Mouse (Mus musculus): ENCODE measurements around the gene Lrp6.

DNA sequence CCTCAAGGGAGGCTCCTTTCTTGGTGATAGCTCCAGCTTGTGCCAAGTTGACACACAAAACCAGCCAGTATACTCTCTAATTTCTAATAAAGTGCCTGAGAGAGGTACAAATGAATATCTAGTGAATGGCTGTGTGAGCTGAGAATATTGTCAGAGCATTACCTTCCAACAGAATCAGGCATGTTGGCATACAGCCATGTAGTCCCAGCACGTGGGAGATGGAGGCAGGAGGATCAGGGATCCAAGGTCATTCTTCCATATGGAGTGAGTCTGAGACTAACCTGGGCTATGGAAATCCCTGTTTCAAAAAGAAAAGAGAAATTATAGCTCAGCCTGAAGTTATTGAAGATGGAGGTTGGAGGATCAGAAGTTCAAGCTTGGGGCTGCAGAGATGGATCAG is 32.5 kb upstream of the Lrp6 start:
- no peak for TF ChIP-seq E2F4 (IDR thresholded peaks at IDR 0.05; ENCODE audit: insufficient read depth)
- no peak for TF ChIP-seq POLR2A (IDR thresholded peaks at IDR 0.05; ENCODE audit: insufficient read length, low read depth)
- no peak for TF ChIP-seq MYOG (IDR thresholded peaks at IDR 0.05; ENCODE audit: control insufficient read depth in 1 of 3, insufficient read depth in 1 of 3, insufficient read length in 2 of 3, low read depth in 2 of 3)
- TF ChIP-seq POLR2AphosphoS2 (IDR thresholded peaks at IDR 0.05; ENCODE audit: insufficient read length, low read depth), result no peak
- no peak for TF ChIP-seq USF1 (IDR thresholded peaks at IDR 0.05; ENCODE audit: low read depth)
- no peak for TF ChIP-seq MAX (IDR thresholded peaks at IDR 0.05; ENCODE audit: low read depth)
- TF ChIP-seq SRF (IDR thresholded peaks at IDR 0.05; ENCODE audit: control insufficient read depth, insufficient read length, low read depth), result no peak
- TF ChIP-seq MYOD1 (IDR thresholded peaks at IDR 0.05; ENCODE audit: control insufficient read depth in 1 of 3, insufficient read length in 2 of 3, low read depth in 2 of 3), result no peak

All from myocyte (in vitro differentiated cells).